Mouse (Mus musculus) liver, embryonic 16.5 days (tissue): ENCODE measurements around the gene Vpreb3. TPM values are rescaled to one million over a fixed set of nuclear protein-coding genes. Genes with fewer than 3 reads are reported as not detected.

Source experiments
- polyA plus RNA-seq: library from polyadenylated mRNA; unstranded; fragments of >200 nt; fragmentation: Nextera tagmentation; extraction: Ambion mirVana; gene quantifications from 2 replicates; pipeline ENCODE4 v1.2.1, GENCODE M21; 2015

Gene Vpreb3
- polyA plus RNA-seq, 1 experiment from 2014 or later, result 17.5 TPM

Other genes starting within 250 kb of the Vpreb3 start
- gene Cabin1, start 178.7 kb upstream of the Vpreb3 start, polyA plus RNA-seq, result 11.6 and 13.6 TPM in 2 replicates
- gene Ddt, start 169.6 kb upstream of the Vpreb3 start, polyA plus RNA-seq, result 222 and 239 TPM in 2 replicates
- gene Gm20441, start 162.1 kb upstream of the Vpreb3 start, polyA plus RNA-seq, result 0.18 TPM in 1 of 2 replicates, not detected in the other
- 14.1 and 16.3 TPM in 2 replicates for gene Gstt3, start 161.6 kb upstream of the Vpreb3 start, polyA plus RNA-seq
- gene Gstt1, start 144.5 kb upstream of the Vpreb3 start, polyA plus RNA-seq, result 181 and 217 TPM in 2 replicates
- not detected in 2 replicates for gene Gstt4, start 120.5 kb upstream of the Vpreb3 start, polyA plus RNA-seq
- gene Gstt2, start 105.6 kb upstream of the Vpreb3 start, polyA plus RNA-seq, result 54.3 and 56.7 TPM in 2 replicates
- 906 and 964 TPM in 2 replicates for gene Mif, start 82.8 kb upstream of the Vpreb3 start, polyA plus RNA-seq
- 0.50 and 0.85 TPM in 2 replicates for gene Derl3, start 49.6 kb upstream of the Vpreb3 start, polyA plus RNA-seq
- 55.9 and 56.8 TPM in 2 replicates for gene Smarcb1, start 21.4 kb upstream of the Vpreb3 start, polyA plus RNA-seq
- 125 and 137 TPM in 2 replicates for gene Chchd10, start 9.9 kb upstream of the Vpreb3 start, polyA plus RNA-seq
- 2.1 and 2.7 TPM in 2 replicates for gene Mmp11, start 6.6 kb upstream of the Vpreb3 start, polyA plus RNA-seq
- 24.3 and 26.4 TPM in 2 replicates for gene Gm867, start 2.4 kb upstream of the Vpreb3 start, polyA plus RNA-seq
- gene Gm5134, start 11.5 kb downstream of the Vpreb3 start, polyA plus RNA-seq, result 0.06 and 0.14 TPM in 2 replicates
- 11.3 TPM in 2 replicates for gene Zfp280b, start 89.6 kb downstream of the Vpreb3 start, polyA plus RNA-seq
- 0.11 and 0.18 TPM in 2 replicates for gene Slc5a4b, start 167.9 kb downstream of the Vpreb3 start, polyA plus RNA-seq
- not detected in 2 replicates for gene Slc5a4a, start 204.4 kb downstream of the Vpreb3 start, polyA plus RNA-seq